Mouse (Mus musculus): ENCODE measurements at regions not wholly inside any gene's neighbourhood (a gene's known extent, or its start where the extent isn't known, plus 50 kb on each side); places are given as distances from the start of the nearest gene placed in this dataset.

DNA sequence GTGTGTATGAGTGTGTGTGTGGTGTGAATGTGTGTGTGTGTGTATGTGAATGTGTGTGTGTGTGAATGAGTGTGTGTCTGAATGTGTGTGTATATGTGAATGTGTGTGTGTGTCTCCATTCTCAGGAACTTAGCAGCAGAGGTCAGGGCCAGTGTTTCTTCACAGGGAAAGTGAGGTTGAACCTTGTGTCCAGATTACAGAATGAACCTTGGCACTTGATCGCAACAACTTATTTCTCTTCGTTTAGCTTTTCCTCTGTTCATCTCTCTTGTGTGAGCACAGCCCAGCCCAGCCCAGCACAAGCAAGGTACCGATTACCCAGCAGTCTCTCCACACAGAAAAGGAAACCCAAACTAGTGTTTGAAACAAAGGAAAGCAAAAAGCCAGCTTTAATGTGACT is 249.7 kb downstream of the Foxo1 start:
- TF ChIP-seq CTCF (IDR thresholded peaks at IDR 0.05; ENCODE audit: insufficient read depth, low read length) (no peak), POLR2A (IDR thresholded peaks at IDR 0.05; ENCODE audit: borderline replicate concordance, extremely low read depth, low read depth, low read length) (no peak)
